Mouse (Mus musculus): ENCODE data around the gene Mical3. TPM values are rescaled to one million over a fixed set of nuclear protein-coding genes. Genes with fewer than 3 reads are reported as not detected.

Mical3 gene
- polyA plus RNA-seq, 1 experiment from 2014 or later: 11.9 TPM

DNA sequence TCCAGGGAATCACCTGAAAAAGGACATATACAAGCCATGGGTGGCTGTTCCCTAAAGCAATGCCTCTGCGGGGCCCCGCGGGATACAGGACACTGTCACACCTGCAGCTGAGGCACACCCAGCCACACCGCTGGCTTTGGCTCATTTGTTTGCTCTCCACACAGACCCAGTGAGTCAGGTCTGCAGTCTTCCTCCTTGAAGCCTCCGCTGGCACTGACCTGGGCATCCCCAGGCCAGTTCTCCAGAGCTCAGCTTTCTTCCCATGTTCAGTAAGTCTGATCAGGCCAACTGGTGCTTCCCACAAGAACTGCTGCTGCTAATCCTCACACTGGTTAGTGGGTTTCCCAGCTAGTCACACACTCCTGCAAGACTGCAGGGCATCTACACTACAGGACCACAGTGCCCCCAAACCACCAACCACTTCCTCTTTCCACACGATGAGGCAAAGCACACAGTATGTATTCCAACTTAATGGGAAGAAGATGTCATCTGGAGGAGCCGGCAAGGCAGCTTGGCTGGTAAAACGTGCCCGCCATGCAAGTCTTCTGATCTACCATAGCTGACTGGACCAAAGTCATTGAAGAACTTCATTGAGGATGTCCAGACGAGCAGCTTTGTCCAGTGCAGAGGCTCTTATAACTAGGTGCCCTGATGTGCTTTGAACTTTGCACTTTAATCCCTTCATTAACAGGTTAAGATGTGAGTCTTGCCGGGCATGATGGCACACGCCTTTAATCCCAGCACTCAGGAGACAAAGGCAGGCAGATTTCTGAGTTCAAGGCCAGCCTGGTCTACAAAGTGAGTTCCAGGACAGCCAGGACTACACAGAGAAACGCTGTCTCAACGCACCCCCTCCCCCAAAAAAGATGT is 228.8 kb downstream of the Mical3 start:
- H3K4me1 ChIP-seq: no peaks in the 10 kb centered on the region
- no peaks in the 10 kb centered on the region for H3K36me3 ChIP-seq
- H3K27me3 ChIP-seq: no peaks in the 10 kb centered on the region
- H3K9me3 ChIP-seq: no peaks in the 10 kb centered on the region
- H3K4me3 ChIP-seq: no peak overlapping the region
- H3K27ac ChIP-seq: no peak overlapping the region
- H3K4me2 ChIP-seq (replicated peaks): no peak overlapping the region
- WGBS: 84% methylated on average over 14 of the region's 14 CpGs
- ATAC-seq (ENCODE audit: insufficient number of reproducible peaks, insufficient read depth, low FRiP score, low TSS enrichment): no peak
- H3K9ac ChIP-seq: no peak overlapping the region

DNA sequence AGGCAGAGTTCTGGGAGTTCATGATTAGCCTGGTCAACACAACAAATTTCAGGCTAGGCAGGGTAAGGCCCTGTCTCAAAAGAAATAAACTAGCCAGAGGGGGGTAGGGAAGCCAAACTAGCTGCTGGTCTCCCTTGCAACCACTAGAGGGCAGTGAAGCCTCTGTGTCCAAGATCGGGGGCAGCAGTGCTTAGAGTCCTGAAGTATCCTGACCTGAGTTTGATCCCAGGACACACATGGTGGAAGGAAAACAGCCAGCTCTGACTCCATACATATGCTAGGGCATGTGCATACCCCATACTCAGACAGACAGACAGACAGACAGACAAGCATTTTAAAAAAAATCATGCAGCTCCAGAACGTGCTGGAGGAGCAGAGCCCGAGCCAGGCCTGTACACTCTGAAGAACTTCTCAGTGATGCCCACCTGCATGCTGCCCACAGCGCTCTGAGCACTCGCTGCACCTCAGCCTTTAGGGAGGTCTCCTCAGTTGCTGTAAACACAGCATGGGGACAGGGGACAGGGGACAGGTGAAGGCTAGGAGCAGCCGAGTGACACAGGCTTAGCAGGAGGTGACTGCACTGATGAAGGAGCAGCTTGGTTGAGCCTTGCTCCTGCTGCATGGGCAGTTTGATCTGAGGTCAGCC is 232.5 kb downstream of the Mical3 start:
- no peak for ATAC-seq (ENCODE audit: insufficient number of reproducible peaks, insufficient read depth, low FRiP score, low TSS enrichment)
- no peaks in the 10 kb centered on the region for H3K4me1 ChIP-seq
- H3K27ac ChIP-seq: no peak overlapping the region
- H3K9ac ChIP-seq: no peak overlapping the region
- no peaks in the 10 kb centered on the region for H3K27me3 ChIP-seq
- H3K9me3 ChIP-seq: no peaks in the 10 kb centered on the region
- H3K4me3 ChIP-seq: no peak overlapping the region
- 72% methylated on average over 6 of the region's 6 CpGs for WGBS
- H3K4me2 ChIP-seq (replicated peaks): no peak overlapping the region
- 0 out of 2 replicates have a peak, but pooled peaks cover 10% of the 10 kb centered on the region for H3K36me3 ChIP-seq

- H3K9ac ChIP-seq: no peak overlapping the region
- no peak for ATAC-seq (ENCODE audit: insufficient number of reproducible peaks, insufficient read depth, low FRiP score, low TSS enrichment)
- H3K4me1 ChIP-seq: no peaks in the 10 kb centered on the region
- 82% methylated on average over 9 of the region's 9 CpGs for WGBS
- no peak overlapping the region for H3K4me3 ChIP-seq
- H3K27ac ChIP-seq: no peak overlapping the region
- no peaks in the 10 kb centered on the region for H3K9me3 ChIP-seq
- no peak overlapping the region for H3K4me2 ChIP-seq (replicated peaks)
- H3K27me3 ChIP-seq: no peaks in the 10 kb centered on the region
- peaks cover 28% of the 10 kb centered on the region for H3K36me3 ChIP-seq
Observed at GRCm38 (mm10) chr6:120894524-120894923, 236.3 kb downstream of the Mical3 start.

DNA sequence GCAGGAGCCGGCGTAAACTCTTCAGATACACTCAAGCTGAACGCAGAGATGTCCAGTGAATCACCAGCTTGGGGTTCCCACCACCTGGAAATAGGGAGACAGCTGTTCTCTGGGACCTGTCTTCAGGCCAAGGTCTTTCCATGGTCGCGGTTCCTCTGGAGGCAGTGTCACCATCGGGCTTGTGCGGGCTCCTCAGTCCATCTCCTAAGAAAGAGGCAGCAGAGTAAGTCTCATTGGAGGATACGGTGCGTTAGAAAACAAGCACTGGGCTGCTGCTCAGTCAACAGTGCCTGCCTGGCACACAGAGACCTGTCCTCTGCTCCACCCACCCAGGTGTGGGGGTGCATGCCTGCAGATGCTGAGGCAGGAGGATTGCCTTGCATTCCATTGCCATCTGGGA is 236.7 kb downstream of the Mical3 start:
- WGBS: 97% methylated on average over 9 of the region's 9 CpGs
- no peaks in the 10 kb centered on the region for H3K9me3 ChIP-seq
- no peaks in the 10 kb centered on the region for H3K4me1 ChIP-seq
- H3K36me3 ChIP-seq: peaks cover 31% of the 10 kb centered on the region
- no peak overlapping the region for H3K9ac ChIP-seq
- H3K4me3 ChIP-seq: no peak overlapping the region
- ATAC-seq (ENCODE audit: insufficient number of reproducible peaks, insufficient read depth, low FRiP score, low TSS enrichment): no peak
- no peaks in the 10 kb centered on the region for H3K27me3 ChIP-seq
- no peak overlapping the region for H3K4me2 ChIP-seq (replicated peaks)
- no peak overlapping the region for H3K27ac ChIP-seq

GRCm38 (mm10) chr6:120886696-120887095 is 244.1 kb downstream of the Mical3 start:
- H3K9ac ChIP-seq: no peak overlapping the region
- no peaks in the 10 kb centered on the region for H3K9me3 ChIP-seq
- H3K27me3 ChIP-seq: no peaks in the 10 kb centered on the region
- H3K4me2 ChIP-seq (replicated peaks): no peak overlapping the region
- ATAC-seq (ENCODE audit: insufficient number of reproducible peaks, insufficient read depth, low FRiP score, low TSS enrichment): no peak
- WGBS: 92% methylated on average over 17 of the region's 17 CpGs
- H3K4me3 ChIP-seq: no peak overlapping the region
- no peaks in the 10 kb centered on the region for H3K4me1 ChIP-seq
- H3K36me3 ChIP-seq: peaks cover 75% of the 10 kb centered on the region
- H3K27ac ChIP-seq: no peak overlapping the region

DNA sequence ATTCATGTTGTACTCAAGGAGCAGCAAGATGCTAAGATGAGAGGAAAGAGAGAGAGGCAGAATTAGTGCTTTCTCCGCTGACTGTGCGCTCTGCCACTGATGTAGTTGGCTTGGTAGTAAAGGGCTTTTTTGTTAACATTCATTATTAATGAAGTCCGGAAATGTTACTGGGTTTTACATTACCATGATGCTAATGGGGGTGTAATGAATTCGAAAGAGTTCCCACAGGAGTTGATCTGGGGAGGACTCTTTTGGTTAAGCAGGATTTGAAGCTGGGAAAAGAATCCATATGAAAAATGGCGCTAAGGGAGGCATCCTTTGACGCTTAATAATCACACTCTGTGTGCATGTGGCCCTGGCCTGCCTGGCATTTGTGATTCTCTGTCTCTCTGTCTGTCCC is 246.4 kb downstream of the Mical3 start:
- Histone ChIP-seq H3K27ac (no peak overlapping the region), H3K27me3 (no peaks in the 10 kb centered on the region), H3K9ac (no peak overlapping the region), H3K4me1 (no peaks in the 10 kb centered on the region), H3K9me3 (no peaks in the 10 kb centered on the region), H3K4me2 (replicated peaks) (no peak overlapping the region), H3K4me3 (no peak overlapping the region), H3K36me3 (peaks cover 61% of the 10 kb centered on the region)
- 93% methylated on average over 6 of the region's 6 CpGs for WGBS
- ATAC-seq (ENCODE audit: insufficient number of reproducible peaks, insufficient read depth, low FRiP score, low TSS enrichment): no peak

Other genes with a start within 250 kb of the Mical3 start
- gene Bid, start 214.1 kb downstream of the Mical3 start, polyA plus RNA-seq (2016; fragmentation: Nextera tagmentation; extraction: Ambion mirVana): 17.7 and 19.1 TPM in 2 replicates
- 11.4 and 11.8 TPM in 2 replicates for gene Pex26, start 52.7 kb upstream of the Mical3 start, polyA plus RNA-seq (2016; fragmentation: Nextera tagmentation; extraction: Ambion mirVana)
- gene Tuba8, start 79.7 kb upstream of the Mical3 start, polyA plus RNA-seq (2016; fragmentation: Nextera tagmentation; extraction: Ambion mirVana): 0.18 and 0.23 TPM in 2 replicates
- gene Usp18, start 114.9 kb upstream of the Mical3 start, polyA plus RNA-seq (2016; fragmentation: Nextera tagmentation; extraction: Ambion mirVana): 0.93 and 1.6 TPM in 2 replicates
- gene Slc6a13, start 169.2 kb upstream of the Mical3 start, polyA plus RNA-seq (2016; fragmentation: Nextera tagmentation; extraction: Ambion mirVana): 2.2 and 2.8 TPM in 2 replicates
- gene Slc6a12, start 212.1 kb upstream of the Mical3 start, polyA plus RNA-seq (2016; fragmentation: Nextera tagmentation; extraction: Ambion mirVana): 0.69 TPM in 1 of 2 replicates, not detected in the other

All from embryonic facial prominence, embryonic 12.5 days (tissue).